ENCODE assay signal across 18 mouse cellular contexts in the genomic region with DNA sequence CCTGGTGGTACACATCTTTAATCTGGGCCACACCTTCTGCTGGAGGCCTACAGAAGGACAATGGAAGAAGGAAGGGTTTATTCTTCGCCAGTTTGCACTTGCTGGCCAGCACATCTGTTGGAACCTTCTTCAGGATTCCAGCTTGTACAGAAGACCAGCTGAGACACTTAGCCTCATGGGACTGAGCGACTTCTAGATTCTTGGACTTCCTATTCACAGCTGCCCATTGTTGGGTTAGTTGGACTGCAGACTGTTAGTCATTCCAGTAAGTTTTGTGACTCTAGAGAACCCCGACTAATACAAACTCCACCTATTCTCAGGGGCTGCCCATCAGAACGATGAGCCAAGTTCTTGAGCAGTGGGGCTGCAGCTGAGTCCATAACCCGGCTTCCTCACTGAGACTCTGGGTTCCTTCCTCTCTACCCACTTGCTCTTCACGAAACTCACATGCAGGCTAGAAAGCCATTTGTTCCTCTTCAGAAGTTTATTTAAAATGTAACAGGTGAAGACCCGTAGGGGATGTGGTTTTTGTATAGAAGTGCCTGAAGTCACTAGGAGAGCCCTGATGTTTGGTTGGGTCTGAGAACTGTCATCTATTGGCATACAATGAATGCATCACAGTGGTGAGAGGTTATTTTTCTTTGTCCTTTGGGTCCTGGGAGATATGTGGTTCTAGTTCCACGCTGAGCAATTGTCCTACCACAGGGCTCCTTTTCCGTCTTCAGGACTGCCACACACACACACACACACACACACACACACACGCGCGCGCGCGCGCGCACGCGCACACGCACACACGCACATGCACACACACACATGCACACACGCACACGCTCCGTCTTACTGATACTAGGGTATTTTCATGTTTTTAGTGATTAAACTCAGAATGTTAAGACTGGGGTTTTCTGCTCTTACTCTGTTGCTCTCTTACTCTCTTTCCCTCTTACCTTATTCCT. TPM values are rescaled to one million over a fixed set of nuclear protein-coding genes. Genes with fewer than 3 reads are reported as not detected.
DNase-seq lines count a peak whose midpoint lies in the region; ATAC-seq lines count a peak whose summit lies in the region.
"Had no signal": no experiment of that assay in that cellular context is flagged by ENCODE, and none has a peak within 500 bp of the region (broad histone marks: within the 10 kb centered on the region; RNA-seq: fewer than 3 reads in every experiment).

No protein-coding gene starts in this region.

- ATAC-seq in heart, embryonic 16.5 days (replicated peaks; ENCODE audit: extremely low read depth, insufficient read depth, low FRiP score), result no peak
- no peak for ATAC-seq in embryonic facial prominence, embryonic 13.5 days (ENCODE audit: insufficient number of reproducible peaks, insufficient read depth, low FRiP score, low TSS enrichment, low read depth)
- peak; percentile 35; the same call in 1 of the 2 replicates for ATAC-seq in neutrophil, adult 5-6 weeks (ENCODE audit: extremely low read depth, insufficient number of reproducible peaks, low FRiP score, poor library complexity, severe bottlenecking)
- no peak for ATAC-seq in megakaryocyte progenitor cell, adult 5-6 weeks (replicated peaks; ENCODE audit: poor library complexity)

- H3K4me2 ChIP-seq in heart, embryonic 16.5 days (ENCODE audit: low read depth, low read length), result no peak overlapping the region
- no peak overlapping the region for H3K4me2 ChIP-seq in embryonic facial prominence, embryonic 13.5 days
- H3K4me2 ChIP-seq: embryonic facial prominence, embryonic 15.5 days; hindbrain, embryonic 15.5 days had no signal

- H3K9ac ChIP-seq in heart, embryonic 16.5 days (ENCODE audit: low read length), result no peak overlapping the region
- no peak overlapping the region for H3K9ac ChIP-seq in embryonic facial prominence, embryonic 13.5 days
- H3K9ac ChIP-seq: embryonic facial prominence, embryonic 15.5 days; hindbrain, embryonic 15.5 days; liver, embryonic 14.5 days had no signal

- no peaks in the 10 kb centered on the region for H3K9me3 ChIP-seq in heart, embryonic 16.5 days (replicated peaks; ENCODE audit: control insufficient read depth, low read length)
- H3K9me3 ChIP-seq in heart, embryonic 10.5 days, result no peaks in the 10 kb centered on the region
- H3K9me3 ChIP-seq in embryonic facial prominence, embryonic 13.5 days, result no peaks in the 10 kb centered on the region
- H3K9me3 ChIP-seq: embryonic facial prominence, embryonic 15.5 days; hindbrain, embryonic 15.5 days had no signal

- H3K4me3 ChIP-seq in heart, embryonic 16.5 days (ENCODE audit: low read length), result no peak overlapping the region
- H3K4me3 ChIP-seq in heart, embryonic 10.5 days, result no peak overlapping the region
- H3K4me3 ChIP-seq in embryonic facial prominence, embryonic 13.5 days, result no peak overlapping the region
- H3K4me3 ChIP-seq: embryonic facial prominence, embryonic 15.5 days; hindbrain, embryonic 15.5 days; myocyte had no signal

- peaks cover 4% of the 10 kb centered on the region for H3K4me1 ChIP-seq in heart, embryonic 16.5 days (ENCODE audit: control insufficient read depth, insufficient read depth, low read length)
- peaks cover 11% of the 10 kb centered on the region for H3K4me1 ChIP-seq in heart, embryonic 10.5 days
- peaks cover 17% of the 10 kb centered on the region for H3K4me1 ChIP-seq in embryonic facial prominence, embryonic 13.5 days
- H3K4me1 ChIP-seq: hindbrain, embryonic 15.5 days had no signal

- no peak for DNase-seq in heart, embryonic 10.5 days (ENCODE audit: low spot score)
- peak; percentile 82 for DNase-seq in CD4-positive helper T cell, adult 2 months (ENCODE audit: low read depth, low spot score)
- DNase-seq in ovary, postnatal 10 days (ENCODE audit: low spot score), result no peak
- no peak for DNase-seq in left cerebral cortex, postnatal 4 days
- DNase-seq: cerebellum, adult 8-10 months; layer of hippocampus, postnatal 36 days had no signal

- intact Hi-C loops in left cerebral cortex, postnatal 4 days (cut with DNase I), result no loop called here

- WGBS in heart, embryonic 16.5 days, result 88% methylated on average over 24 of the region's 24 CpGs
- 94% methylated on average over 24 of the region's 24 CpGs for WGBS in heart, embryonic 10.5 days
- 93% methylated on average over 24 of the region's 24 CpGs for WGBS in embryonic facial prominence, embryonic 13.5 days

- H3K36me3 ChIP-seq in heart, embryonic 16.5 days (ENCODE audit: control insufficient read depth, insufficient read depth), result no peaks in the 10 kb centered on the region
- no peaks in the 10 kb centered on the region for H3K36me3 ChIP-seq in heart, embryonic 10.5 days
- H3K36me3 ChIP-seq in embryonic facial prominence, embryonic 13.5 days, result no peaks in the 10 kb centered on the region
- H3K36me3 ChIP-seq: embryonic facial prominence, embryonic 15.5 days; hindbrain, embryonic 15.5 days had no signal

- H3K27me3 ChIP-seq in heart, embryonic 16.5 days (ENCODE audit: control insufficient read depth, insufficient read depth, low read length), result no peaks in the 10 kb centered on the region
- H3K27me3 ChIP-seq in heart, embryonic 10.5 days (ENCODE audit: insufficient read depth, poor library complexity, severe bottlenecking), result no peaks in the 10 kb centered on the region
- no peaks in the 10 kb centered on the region for H3K27me3 ChIP-seq in embryonic facial prominence, embryonic 13.5 days
- H3K27me3 ChIP-seq: embryonic facial prominence, embryonic 15.5 days; hindbrain, embryonic 15.5 days had no signal

- H3K27ac ChIP-seq in heart, embryonic 16.5 days (ENCODE audit: low read length), result peak overlapping the region; percentile 19
- no peak overlapping the region for H3K27ac ChIP-seq in heart, embryonic 10.5 days
- peak overlapping the region; percentile 30; the same call in 1 of the 2 replicates for H3K27ac ChIP-seq in embryonic facial prominence, embryonic 13.5 days
- H3K27ac ChIP-seq: hindbrain, embryonic 15.5 days; kidney, postnatal 0 days; liver, embryonic 14.5 days had no signal

RNA-seq across cellular contexts. Expression of gene Fam169b, which starts 13.2 kb away (rescaled TPM):
- polyA plus RNA-seq in heart, embryonic 16.5 days (2015; fragmentation: Nextera tagmentation; extraction: Ambion mirVana), result 7.2 and 15.1 TPM in 2 replicates
- 0.19 and 0.28 TPM in 2 replicates for polyA plus RNA-seq in heart, embryonic 10.5 days (2016; fragmentation: Nextera tagmentation; extraction: Ambion mirVana)
- polyA plus RNA-seq in embryonic facial prominence, embryonic 13.5 days (2015; fragmentation: Nextera tagmentation; extraction: Ambion mirVana), result 2.0 and 2.1 TPM in 2 replicates
- 50.5 and 52.1 TPM in 2 replicates for total RNA-seq in neutrophil, adult 5-6 weeks (2017)
- total RNA-seq in left cerebral cortex, postnatal 4 days (2021), result under 1 TPM; 0.12 to 0.22 TPM
- 0.20 and 0.94 TPM in 2 replicates for total RNA-seq in megakaryocyte progenitor cell, adult 5-6 weeks (2015)
- total RNA-seq in megakaryocyte progenitor cell, adult 5-6 weeks (2017), result 0.20 and 0.21 TPM in 2 replicates

RNA-seq across cellular contexts. Expression of gene Pgpep1l, which starts 22.8 kb away (rescaled TPM):
- 0.71 TPM in 1 of 2 replicates, not detected in the other for polyA plus RNA-seq in heart, embryonic 16.5 days (2015; fragmentation: Nextera tagmentation; extraction: Ambion mirVana)
- not detected in 2 replicates for polyA plus RNA-seq in heart, embryonic 10.5 days (2016; fragmentation: Nextera tagmentation; extraction: Ambion mirVana)
- 0.31 TPM in 1 of 2 replicates, not detected in the other for polyA plus RNA-seq in embryonic facial prominence, embryonic 13.5 days (2015; fragmentation: Nextera tagmentation; extraction: Ambion mirVana)
- total RNA-seq in neutrophil, adult 5-6 weeks (2017), result 1.6 TPM in 1 of 2 replicates, not detected in the other
- total RNA-seq in left cerebral cortex, postnatal 4 days (2021), result not detected
- total RNA-seq in megakaryocyte progenitor cell, adult 5-6 weeks (2015), result not detected in 2 replicates
- not detected in 2 replicates for total RNA-seq in megakaryocyte progenitor cell, adult 5-6 weeks (2017)
- total RNA-seq: megakaryocyte, adult 5-6 weeks had no signal
- polyA plus RNA-seq: C2C12; embryonic facial prominence, embryonic 15.5 days; hindbrain, embryonic 15.5 days; liver, embryonic 14.5 days; small intestine, adult 2 months had no signal

Comparison
In these comparisons a context has a peak if more than half of its experiments do, and no peak if none do; other contexts are left out.
1. RNA of gene Fam169b, which starts 13.2 kb away (total RNA-seq): 50.5 to 52.1 TPM in neutrophil, adult 5-6 weeks; 0.20 to 0.94 TPM in megakaryocyte progenitor cell, adult 5-6 weeks and 0.12 to 0.22 TPM in left cerebral cortex, postnatal 4 days; every median in the first group is over 10 times any median in the second.